Mouse (Mus musculus) kidney, adult 2 months (tissue): ENCODE measurements around the gene Cfb.

Experiments
- CTCF ChIP-seq: fragments of 200-500 bp; conservative IDR thresholded peaks from 2 replicates; pipeline ENCODE4 v1.5.1; 2011; ENCODE audit warnings: low read depth, mild to moderate bottlenecking, control low read depth, low read length, moderate library complexity, mixed read lengths; ENCODE audit not compliant: insufficient read depth, insufficient read length
- POLR2A ChIP-seq: fragments of 200-500 bp; IDR thresholded peaks from one replicate; pipeline ENCODE4 v1.6.1; 2011; ENCODE audit warnings: low read depth, low read length, control low read depth

GRCm38 (mm10) chr17:34836856-34837221, 25.5 kb downstream of the Cfb start, which contains the start of the genes Stk19 and Dxo:
- TF ChIP-seq POLR2A (peak; percentile 71), CTCF (no peak)
